Comparison of ENCODE assay signal across 15 mouse cellular contexts in the genomic region with DNA sequence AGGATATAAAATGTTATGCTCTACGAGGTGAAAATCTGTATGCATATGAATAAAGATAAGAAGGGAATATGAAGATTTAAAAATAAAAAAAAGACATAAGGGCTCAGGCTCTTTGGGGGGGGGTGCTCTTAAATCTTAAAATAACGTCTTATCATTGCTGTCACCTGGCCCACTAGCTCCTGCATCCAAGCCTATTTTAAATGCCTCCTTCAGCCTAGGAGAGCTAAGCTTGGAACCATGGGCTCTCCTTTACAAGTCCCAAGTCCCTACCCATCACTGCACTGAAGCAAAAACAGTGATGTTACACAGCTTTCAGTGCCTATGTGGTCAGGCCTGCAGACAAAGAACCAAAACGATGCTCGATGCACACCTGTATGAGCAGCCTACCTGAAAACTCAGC.
"Had no signal": no experiment of that assay in that cellular context is flagged by ENCODE, and none has a peak within 500 bp of the region (broad histone marks: within the 10 kb centered on the region; RNA-seq: fewer than 3 reads in every experiment).

No protein-coding gene starts in this region.

- H3K27ac ChIP-seq: liver, embryonic 13.5 days; stomach, postnatal 0 days had no signal

- H3K9me3 ChIP-seq: liver, embryonic 13.5 days had no signal

- H3K9ac ChIP-seq: liver, embryonic 13.5 days had no signal

- DNase-seq: kidney, adult 9 months; kidney, postnatal 14 days; liver, embryonic 13.5 days; lung, adult 2 months; lung, postnatal 14 days; lung, postnatal 4 days; midbrain, embryonic 14.5 days; right cerebral cortex, adult 18-20 months; right cerebral cortex, postnatal 14 days; right cerebral cortex, postnatal 4 days; thymus, adult 2 months; thymus, postnatal 14 days; thymus, postnatal 4 days had no signal

- H3K4me3 ChIP-seq: liver, embryonic 13.5 days had no signal

- H3K4me2 ChIP-seq: liver, embryonic 13.5 days; midbrain, embryonic 11.5 days had no signal

- H3K27me3 ChIP-seq: liver, embryonic 13.5 days had no signal
